Mouse (Mus musculus) forebrain, embryonic 16.5 days (tissue): ENCODE results near the gene 1700029I15Rik. TPM values are rescaled to one million over a fixed set of nuclear protein-coding genes. Genes with fewer than 3 reads are reported as not detected.

Experiments
- ATAC-seq: fragments of 200-750 bp; cut with Nextera tagmentation; 2 replicates; pipeline ENCODE4 v1.8.0; 2017; ENCODE audit warnings: mild to moderate bottlenecking, moderate library complexity
- H3K27ac ChIP-seq: fragments of 300-500 bp; sonication (generic); 2 replicates; pipeline ENCODE4 v1.5.1; 2014; ENCODE audit warnings: low read length, control low read depth
- H3K27me3 ChIP-seq: fragments of 300-500 bp; sonication (generic); replicated peaks from 2 replicates; pipeline ENCODE4 v1.6.1; 2014; ENCODE audit warnings: low read length; ENCODE audit not compliant: control insufficient read depth, insufficient read depth
- H3K36me3 ChIP-seq: fragments of 300-500 bp; sonication (generic); 2 replicates; pipeline ENCODE4 v1.6.1; 2014; ENCODE audit not compliant: control insufficient read depth, insufficient read depth
- H3K4me1 ChIP-seq: fragments of 300-500 bp; sonication (generic); replicated peaks from 2 replicates; pipeline ENCODE4 v1.6.1; 2014; ENCODE audit warnings: low read length; ENCODE audit not compliant: control insufficient read depth, insufficient read depth
- H3K4me2 ChIP-seq: fragments of 300-500 bp; sonication (generic); 2 replicates; pipeline ENCODE4 v1.6.1; 2014; ENCODE audit warnings: mild to moderate bottlenecking, low read length, control low read depth
- H3K4me3 ChIP-seq: fragments of 300-500 bp; sonication (generic); replicated peaks from 2 replicates; pipeline ENCODE4 v1.5.1; 2014; ENCODE audit warnings: mild to moderate bottlenecking, low read length, control low read depth
- H3K9ac ChIP-seq: fragments of 300-500 bp; sonication (generic); replicated peaks from 2 replicates; pipeline ENCODE4 v1.6.1; 2014; ENCODE audit warnings: low read depth, low read length, control low read depth
- H3K9me3 ChIP-seq: fragments of 300-500 bp; sonication (generic); 2 replicates; pipeline ENCODE4 v1.6.1; 2016; ENCODE audit warnings: low read length; ENCODE audit not compliant: control insufficient read depth
- WGBS: fragments of 180-500 bp; shearing (Covaris S2); extraction: QIAGEN DNeasy Blood & Tissue Kit; methylation state at CpG from one replicate; pipeline ENCODE4 v1.1.7; 2014; 5-methylcytosine and 5-hydroxymethylcytosine counted together
- polyA plus RNA-seq: library from polyadenylated mRNA; unstranded; fragments of >200 nt; fragmentation: Nextera tagmentation; extraction: Ambion mirVana; gene quantifications from 2 replicates; pipeline ENCODE4 v1.2.1, GENCODE M21; 2015

Gene 1700029I15Rik
- polyA plus RNA-seq, 1 experiment from 2014 or later = 8.6 TPM

GRCm38 (mm10) chr2:92430089-92430488 lies 47.8 kb downstream of the 1700029I15Rik start:
- 89% methylated on average over 2 of the region's 2 CpGs for WGBS
- H3K4me1 ChIP-seq = peaks cover 64% of the 10 kb centered on the region

GRCm38 (mm10) chr2:92430723-92431541 lies 48.6 kb downstream of the 1700029I15Rik start:
- H3K9me3 ChIP-seq = no peaks in the 10 kb centered on the region
- H3K27me3 ChIP-seq = no peaks in the 10 kb centered on the region
- H3K36me3 ChIP-seq = no peaks in the 10 kb centered on the region
- H3K4me2 ChIP-seq = peak overlapping the region; percentile 65
- H3K27ac ChIP-seq = peak overlapping the region; percentile 73
- H3K9ac ChIP-seq = peak overlapping the region; percentile 72
- H3K4me1 ChIP-seq = peaks cover 57% of the 10 kb centered on the region
- 51% methylated on average over 21 of the region's 21 CpGs for WGBS
- H3K4me3 ChIP-seq = peak overlapping the region; percentile 65
- peak; percentile 39 for ATAC-seq

More at GRCm38 (mm10) chr2:92430089-92430488, 47.8 kb downstream of the 1700029I15Rik start:
- H3K4me3 ChIP-seq = no peak overlapping the region
- no peaks in the 10 kb centered on the region; the same call in 1 of the 2 replicates for H3K36me3 ChIP-seq
- H3K27ac ChIP-seq = no peak overlapping the region
- H3K9me3 ChIP-seq = no peaks in the 10 kb centered on the region
- ATAC-seq = no peak
- no peak overlapping the region for H3K4me2 ChIP-seq
- no peaks in the 10 kb centered on the region for H3K27me3 ChIP-seq
- no peak overlapping the region for H3K9ac ChIP-seq

GRCm38 (mm10) chr2:92431611-92432179 lies 49.4 kb downstream of the 1700029I15Rik start:
- H3K27ac ChIP-seq = peak overlapping the region; percentile 73
- no peaks in the 10 kb centered on the region for H3K27me3 ChIP-seq
- peak overlapping the region; percentile 65 for H3K4me3 ChIP-seq
- H3K9me3 ChIP-seq = no peaks in the 10 kb centered on the region
- no peaks in the 10 kb centered on the region for H3K36me3 ChIP-seq
- peaks cover 51% of the 10 kb centered on the region for H3K4me1 ChIP-seq
- ATAC-seq = no peak
- 20% methylated on average over 11 of the region's 11 CpGs for WGBS
- peak overlapping the region; percentile 72 for H3K9ac ChIP-seq
- H3K4me2 ChIP-seq = peak overlapping the region; percentile 65

- Histone ChIP-seq H3K36me3 (no peaks in the 10 kb centered on the region), H3K27me3 (no peaks in the 10 kb centered on the region), H3K4me2 (peak overlapping the region; percentile 65), H3K9ac (peak overlapping the region; percentile 72), H3K4me1 (peaks cover 47% of the 10 kb centered on the region), H3K27ac (peak overlapping the region; percentile 73; the same call in 1 of the 2 replicates), H3K4me3 (peak overlapping the region; percentile 65), H3K9me3 (no peaks in the 10 kb centered on the region)
- ATAC-seq = no peak
- 39% methylated on average over 17 of the region's 17 CpGs for WGBS
These were observed 50.3 kb downstream of the 1700029I15Rik start for GRCm38 (mm10) chr2:92432299-92433295.

- H3K4me1 ChIP-seq = peaks cover 39% of the 10 kb centered on the region
- WGBS = under 1% methylated on average over 70 of the region's 76 CpGs
These were observed 51.4 kb downstream of the 1700029I15Rik start, which contains the start of gene Cry2 for GRCm38 (mm10) chr2:92433578-92434374. Cry2 (minus strand) TSS chr2:92434043.

GRCm38 (mm10) chr2:92434375-92434745 lies 52.0 kb downstream of the 1700029I15Rik start:
- Histone ChIP-seq H3K4me3 (peak overlapping the region; percentile 65), H3K36me3 (no peaks in the 10 kb centered on the region), H3K4me2 (peak overlapping the region; percentile 80), H3K4me1 (peaks cover 39% of the 10 kb centered on the region), H3K27ac (peak overlapping the region; percentile 80), H3K9ac (peak overlapping the region; percentile 63), H3K9me3 (no peaks in the 10 kb centered on the region), H3K27me3 (no peaks in the 10 kb centered on the region)
- WGBS = 4% methylated on average over 12 of the region's 12 CpGs
- no peak for ATAC-seq

More at GRCm38 (mm10) chr2:92433578-92434374, 51.4 kb downstream of the 1700029I15Rik start, which contains the start of gene Cry2:
- peak within 1 kb of the TSS; percentile 72 for H3K9ac ChIP-seq
- H3K4me3 ChIP-seq = peak within 1 kb of the TSS; percentile 65
- ATAC-seq = peak; percentile 97
- no peaks in the 10 kb centered on the region for H3K36me3 ChIP-seq
- H3K4me2 ChIP-seq = peak within 1 kb of the TSS; percentile 80
- no peaks in the 10 kb centered on the region for H3K9me3 ChIP-seq
- peak within 1 kb of the TSS; percentile 80 for H3K27ac ChIP-seq
- H3K27me3 ChIP-seq = no peaks in the 10 kb centered on the region

GRCm38 (mm10) chr2:92435023-92435422 lies 52.7 kb downstream of the 1700029I15Rik start:
- no peak overlapping the region for H3K27ac ChIP-seq
- no peaks in the 10 kb centered on the region for H3K36me3 ChIP-seq
- H3K4me1 ChIP-seq = peaks cover 39% of the 10 kb centered on the region
- no peak overlapping the region; the same call in 1 of the 2 replicates for H3K4me3 ChIP-seq
- H3K9me3 ChIP-seq = no peaks in the 10 kb centered on the region
- peak overlapping the region; percentile 80 for H3K4me2 ChIP-seq
- ATAC-seq = no peak
- no peaks in the 10 kb centered on the region for H3K27me3 ChIP-seq
- whole genome bisulfite sequencing = 42% methylated on average over 6 of the region's 6 CpGs
- H3K9ac ChIP-seq = peak overlapping the region; percentile 63
